Mouse (Mus musculus) hindbrain, embryonic 16.5 days (tissue): ENCODE results near the gene Ass1. TPM values are rescaled to one million over a fixed set of nuclear protein-coding genes. Genes with fewer than 3 reads are reported as not detected.

Experiments used
- ATAC-seq: fragments of 200-750 bp; cut with Nextera tagmentation; 2 replicates; pipeline ENCODE4 v1.8.0; 2017; ENCODE audit warnings: moderate TSS enrichment, moderate library complexity
- H3K27ac ChIP-seq: fragments of 300-500 bp; sonication (generic); 2 replicates; pipeline ENCODE4 v1.5.1; 2014; ENCODE audit warnings: low read depth, mild to moderate bottlenecking, control low read depth, low read length, moderate library complexity
- H3K27me3 ChIP-seq: fragments of 300-500 bp; sonication (generic); replicated peaks from 2 replicates; pipeline ENCODE4 v1.6.1; 2014; ENCODE audit warnings: low read length; ENCODE audit not compliant: control insufficient read depth, insufficient read depth
- H3K36me3 ChIP-seq: fragments of 300-500 bp; sonication (generic); 2 replicates; pipeline ENCODE4 v1.6.1; 2014; ENCODE audit warnings: mild to moderate bottlenecking, low read length, moderate library complexity, mixed read lengths; ENCODE audit not compliant: control insufficient read depth, insufficient read depth
- H3K4me1 ChIP-seq: fragments of 300-500 bp; sonication (generic); 2 replicates; pipeline ENCODE4 v1.6.1; 2014; ENCODE audit warnings: low read depth, low read length; ENCODE audit not compliant: control insufficient read depth, insufficient read depth
- H3K4me2 ChIP-seq: fragments of 300-500 bp; sonication (generic); 2 replicates; pipeline ENCODE4 v1.6.1; 2014; ENCODE audit warnings: mild to moderate bottlenecking, low read length, control low read depth, moderate library complexity
- H3K4me3 ChIP-seq: fragments of 300-500 bp; sonication (generic); 2 replicates; pipeline ENCODE4 v1.5.1; 2014; ENCODE audit warnings: mild to moderate bottlenecking, low read length, control low read depth, moderate library complexity
- H3K9ac ChIP-seq: fragments of 300-500 bp; sonication (generic); 2 replicates; pipeline ENCODE4 v1.6.1; 2014; ENCODE audit warnings: low read depth, mild to moderate bottlenecking, control low read depth, low read length, moderate library complexity
- H3K9me3 ChIP-seq: fragments of 300-500 bp; sonication (generic); 2 replicates; pipeline ENCODE4 v1.6.1; 2014; ENCODE audit warnings: mild to moderate bottlenecking, low read length, moderate library complexity; ENCODE audit not compliant: control insufficient read depth
- WGBS: fragments of 180-500 bp; shearing (Covaris S2); extraction: QIAGEN DNeasy Blood & Tissue Kit; methylation state at CpG from one replicate; pipeline ENCODE4 v1.1.7; 2014; 5-methylcytosine and 5-hydroxymethylcytosine counted together
- polyA plus RNA-seq: library from polyadenylated mRNA; unstranded; fragments of >200 nt; fragmentation: Nextera tagmentation; extraction: Ambion mirVana; gene quantifications from 2 replicates; pipeline ENCODE4 v1.2.1, GENCODE M21; 2015

Gene Ass1
- 13.0 and 16.1 TPM in 2 replicates for polyA plus RNA-seq

DNA sequence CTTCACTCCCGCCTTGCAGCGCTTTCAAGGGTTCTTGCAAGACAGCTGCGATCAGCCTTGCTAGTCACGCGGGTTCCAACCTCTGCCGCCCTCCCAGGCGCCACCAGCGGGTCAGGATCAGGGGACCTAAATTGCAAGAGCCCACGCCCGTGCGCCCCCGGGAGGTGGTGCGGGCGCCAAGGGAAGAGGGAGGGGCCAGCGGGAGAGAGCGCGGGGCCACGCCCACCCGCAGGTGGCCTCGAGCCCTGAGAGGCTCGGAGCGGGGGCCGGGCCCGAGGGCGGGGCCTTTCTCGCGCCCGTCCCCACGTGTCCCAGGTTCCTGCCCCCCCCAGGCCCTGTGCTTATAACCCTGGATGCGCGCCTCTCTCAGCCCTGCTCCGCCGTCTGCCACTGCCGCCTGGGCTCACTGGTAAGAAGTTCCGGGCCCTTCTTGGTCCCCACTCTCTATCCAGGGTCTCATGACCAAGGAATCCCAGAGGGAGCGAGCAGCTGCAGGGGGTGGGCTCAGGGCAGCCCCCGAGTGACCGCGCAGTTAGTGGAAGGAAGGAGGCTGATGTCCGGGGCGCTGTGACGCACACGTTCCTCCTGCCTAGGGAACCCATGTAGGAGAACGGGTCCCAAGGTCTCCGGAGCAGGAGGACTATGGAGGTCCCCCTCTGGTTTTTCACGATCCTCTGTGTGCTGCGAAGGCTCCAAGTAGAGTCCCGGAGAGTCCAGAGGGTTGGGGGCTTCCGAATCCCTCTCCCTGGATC, at the start of gene Ass1:
Gene Ass1, plus strand, starts transcription at position 277 of the 752 bp plus-strand sequence.
- peaks cover 11% of the 10 kb centered on the region for H3K4me1 ChIP-seq
- H3K27ac ChIP-seq, result no peak within 1 kb of the TSS
- peak; percentile 68 for ATAC-seq
- peak within 1 kb of the TSS; percentile 63 for H3K9ac ChIP-seq
- peak within 1 kb of the TSS; percentile 50 for H3K4me3 ChIP-seq
- no peaks in the 10 kb centered on the region for H3K9me3 ChIP-seq
- peaks cover 27% of the 10 kb centered on the region for H3K27me3 ChIP-seq
- WGBS, result under 1% methylated on average over 40 of the region's 49 CpGs
- peak within 1 kb of the TSS; percentile 97 for H3K4me2 ChIP-seq
- no peaks in the 10 kb centered on the region for H3K36me3 ChIP-seq

DNA sequence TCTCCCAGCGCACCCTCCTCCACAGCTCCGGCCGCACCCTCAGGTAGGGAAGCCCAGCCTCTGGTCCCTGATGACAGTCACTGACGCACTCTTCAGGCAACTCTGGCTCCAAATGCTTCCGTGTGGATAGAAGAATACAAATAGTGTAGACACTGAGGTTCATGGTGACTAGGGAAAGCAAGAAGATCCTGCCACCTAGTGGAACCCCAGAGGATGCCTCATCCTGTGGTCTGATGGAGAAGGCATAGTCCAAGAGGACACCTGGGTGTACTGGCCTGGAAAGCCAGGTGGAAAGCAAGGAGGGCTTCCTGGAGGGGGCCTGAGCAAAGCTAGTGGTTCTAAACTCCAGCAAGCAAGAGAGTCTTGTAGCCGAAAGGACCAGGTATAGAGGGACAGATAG, 49.1 kb upstream of the Ass1 start:
- Histone ChIP-seq H3K9ac (no peak overlapping the region), H3K9me3 (no peaks in the 10 kb centered on the region), H3K27ac (no peak overlapping the region), H3K36me3 (no peaks in the 10 kb centered on the region), H3K4me2 (no peak overlapping the region), H3K4me1 (no peaks in the 10 kb centered on the region; the same call in 1 of the 2 replicates), H3K27me3 (no peaks in the 10 kb centered on the region; the same call in 1 of the 2 replicates), H3K4me3 (no peak overlapping the region)
- 89% methylated on average over 6 of the region's 6 CpGs for WGBS
- ATAC-seq, result no peak

DNA sequence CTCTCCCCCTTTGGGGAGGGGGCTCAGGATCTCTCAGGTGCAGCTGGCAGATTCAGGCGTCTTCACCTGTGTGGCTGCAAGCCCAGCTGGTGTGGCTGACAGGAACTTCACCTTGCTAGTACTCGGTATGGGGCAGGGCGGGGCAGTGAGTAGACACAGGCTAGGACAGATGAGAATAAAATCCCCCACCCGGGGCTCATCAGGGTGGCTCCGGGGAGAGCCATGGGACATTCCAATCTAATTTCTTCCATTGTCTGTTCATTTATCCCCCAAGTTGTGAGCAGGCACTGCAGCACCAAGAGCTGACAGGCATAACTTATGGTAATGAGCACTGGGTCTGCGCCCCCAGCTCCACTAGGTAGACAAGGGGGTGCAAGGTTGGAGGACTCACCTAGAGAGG, 47.4 kb upstream of the Ass1 start:
- no peak overlapping the region for H3K27ac ChIP-seq
- no peak overlapping the region for H3K4me2 ChIP-seq
- ATAC-seq, result no peak
- WGBS, result 80% methylated on average over 6 of the region's 6 CpGs
- H3K9ac ChIP-seq, result no peak overlapping the region
- no peaks in the 10 kb centered on the region; the same call in 1 of the 2 replicates for H3K4me1 ChIP-seq
- no peaks in the 10 kb centered on the region; the same call in 1 of the 2 replicates for H3K27me3 ChIP-seq
- no peak overlapping the region for H3K4me3 ChIP-seq
- H3K9me3 ChIP-seq, result no peaks in the 10 kb centered on the region
- no peaks in the 10 kb centered on the region for H3K36me3 ChIP-seq

DNA sequence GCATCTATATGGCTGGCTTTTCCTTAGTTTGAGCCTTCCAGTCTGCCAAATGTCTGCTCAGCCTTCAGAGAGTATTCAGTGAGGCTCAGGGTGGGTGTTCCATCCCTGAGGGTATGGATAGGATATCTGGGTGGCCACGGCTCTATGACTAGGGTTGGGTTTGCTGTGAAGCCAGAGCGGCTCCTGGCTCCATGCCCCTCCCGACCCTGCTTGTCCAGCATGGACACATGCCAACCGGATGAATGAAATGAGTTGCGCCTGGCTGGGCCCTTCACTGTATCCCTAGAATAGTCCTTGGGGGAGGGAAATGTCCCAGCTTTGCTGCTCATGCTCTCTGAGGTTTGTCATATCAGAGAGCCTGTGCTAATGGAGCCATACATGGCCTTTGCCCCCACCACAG, 38.5 kb upstream of the Ass1 start:
- Histone ChIP-seq H3K9me3 (no peaks in the 10 kb centered on the region), H3K4me1 (peaks cover 2% of the 10 kb centered on the region; the same call in 1 of the 2 replicates), H3K36me3 (no peaks in the 10 kb centered on the region), H3K4me3 (no peak overlapping the region), H3K27ac (no peak overlapping the region), H3K4me2 (no peak overlapping the region), H3K9ac (no peak overlapping the region), H3K27me3 (no peaks in the 10 kb centered on the region)
- WGBS, result 61% methylated on average over 5 of the region's 5 CpGs
- ATAC-seq, result 0 out of 2 replicates have a peak, but pooled peaks have one; percentile 48

DNA sequence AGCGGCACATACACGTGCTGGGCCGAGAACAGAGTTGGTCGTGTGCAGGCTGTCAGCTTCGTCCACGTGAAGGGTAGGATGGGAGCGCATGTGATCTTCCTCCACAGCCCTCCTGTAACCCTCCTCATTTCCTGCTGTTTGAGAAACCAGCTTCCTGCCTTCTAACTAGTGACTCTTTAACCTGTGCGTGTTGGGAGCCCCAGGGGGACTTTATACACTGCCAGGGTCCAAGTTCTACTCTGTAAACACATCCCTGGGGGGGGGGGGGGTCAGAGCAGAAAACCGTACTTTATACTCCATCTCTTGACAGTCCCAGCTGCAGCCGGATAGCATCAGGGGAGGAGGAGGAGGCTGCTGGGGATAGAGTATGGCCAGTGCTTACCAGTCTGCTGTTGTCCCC, 35.3 kb upstream of the Ass1 start:
- ATAC-seq, result no peak
- 74% methylated on average over 10 of the region's 10 CpGs for WGBS
- no peaks in the 10 kb centered on the region for H3K9me3 ChIP-seq
- no peak overlapping the region for H3K9ac ChIP-seq
- no peak overlapping the region for H3K27ac ChIP-seq
- H3K36me3 ChIP-seq, result no peaks in the 10 kb centered on the region
- H3K4me3 ChIP-seq, result no peak overlapping the region
- peaks cover 2% of the 10 kb centered on the region; the same call in 1 of the 2 replicates for H3K4me1 ChIP-seq
- H3K4me2 ChIP-seq, result no peak overlapping the region
- H3K27me3 ChIP-seq, result no peaks in the 10 kb centered on the region

DNA sequence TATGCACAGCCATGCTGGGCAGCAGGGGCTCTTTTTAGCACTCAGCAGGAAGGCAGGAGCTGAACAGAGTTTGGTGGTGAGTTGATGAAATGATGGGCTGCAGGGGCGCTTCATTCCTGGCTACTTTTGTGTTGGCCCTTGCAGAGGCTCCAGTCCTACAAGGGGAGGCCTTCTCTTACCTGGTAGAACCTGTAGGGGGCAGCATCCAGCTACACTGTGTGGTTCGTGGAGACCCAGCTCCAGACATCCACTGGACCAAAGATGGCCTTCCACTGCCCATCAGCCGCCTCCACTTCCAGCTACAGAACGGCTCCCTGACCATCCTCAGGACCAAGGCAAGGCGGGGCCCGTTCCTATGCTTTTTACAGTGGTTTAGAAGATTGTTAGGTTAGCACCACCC, 34.4 kb upstream of the Ass1 start:
- H3K4me1 ChIP-seq, result peaks cover 2% of the 10 kb centered on the region; the same call in 1 of the 2 replicates
- H3K9ac ChIP-seq, result no peak overlapping the region
- H3K36me3 ChIP-seq, result no peaks in the 10 kb centered on the region
- no peak overlapping the region for H3K27ac ChIP-seq
- H3K4me2 ChIP-seq, result no peak overlapping the region
- H3K4me3 ChIP-seq, result no peak overlapping the region
- WGBS, result 41% methylated on average over 6 of the region's 6 CpGs
- no peak for ATAC-seq
- no peaks in the 10 kb centered on the region for H3K9me3 ChIP-seq
- no peaks in the 10 kb centered on the region for H3K27me3 ChIP-seq

DNA sequence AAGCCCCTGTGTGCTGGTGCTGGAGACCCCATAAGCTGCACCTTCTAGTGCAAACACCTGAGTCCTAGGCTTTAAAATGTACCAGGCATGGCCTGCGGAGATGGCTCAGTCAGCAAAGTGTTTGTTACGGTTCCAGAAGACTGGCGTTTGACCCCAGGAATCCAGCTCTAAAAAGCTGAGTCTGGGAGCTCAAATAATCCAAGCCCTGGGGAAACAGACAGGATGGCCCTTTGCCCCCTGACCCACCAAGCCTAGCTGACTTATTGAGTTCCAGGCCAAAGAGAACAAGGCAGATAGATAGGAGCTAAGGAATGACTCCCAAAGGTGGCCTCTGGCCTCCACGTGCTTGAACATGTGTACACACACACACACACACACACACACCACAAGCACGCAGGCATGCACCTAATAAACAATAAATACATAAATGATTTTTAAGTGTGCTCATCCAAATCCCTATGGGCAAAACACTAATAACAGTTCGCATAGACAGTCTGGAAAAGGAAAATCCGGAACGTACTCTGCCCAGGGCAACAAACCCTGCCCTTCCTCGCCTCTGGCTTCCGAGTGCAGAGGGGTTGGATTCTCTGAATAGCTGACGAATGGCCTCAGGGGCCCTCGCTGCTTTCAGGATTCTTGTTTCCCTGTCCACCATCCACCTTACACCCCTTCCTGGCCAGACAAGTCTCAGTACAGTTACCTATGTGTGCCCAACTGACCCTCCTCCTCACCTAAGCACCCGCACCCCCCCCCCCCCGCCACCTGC, 32.3 kb upstream of the Ass1 start:
- H3K4me1 ChIP-seq, result peaks cover 6% of the 10 kb centered on the region; the same call in 1 of the 2 replicates
- no peak overlapping the region for H3K27ac ChIP-seq
- H3K4me2 ChIP-seq, result no peak overlapping the region
- H3K9ac ChIP-seq, result no peak overlapping the region
- H3K9me3 ChIP-seq, result no peaks in the 10 kb centered on the region
- no peak overlapping the region for H3K4me3 ChIP-seq
- no peaks in the 10 kb centered on the region for H3K36me3 ChIP-seq
- no peaks in the 10 kb centered on the region for H3K27me3 ChIP-seq
- no peak for ATAC-seq
- WGBS, result 70% methylated on average over 14 of the region's 14 CpGs

DNA sequence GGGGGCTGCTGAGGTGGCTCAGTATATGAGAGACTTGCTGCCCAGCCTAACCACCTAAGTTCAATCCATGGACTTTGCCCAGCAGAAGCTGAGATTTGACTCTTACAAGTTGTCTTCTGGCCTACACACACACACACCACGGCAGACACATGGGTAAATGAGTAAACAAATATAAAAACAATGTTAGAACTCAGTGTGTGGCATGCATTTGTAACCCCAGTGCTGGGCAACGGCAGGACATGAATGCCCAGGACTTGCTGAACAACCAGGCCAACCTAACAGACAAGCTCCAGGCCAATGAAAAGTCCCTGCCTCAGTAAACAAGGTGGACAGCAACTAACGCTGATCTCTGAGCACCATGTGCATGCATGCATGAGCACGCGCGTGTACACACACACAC, 30.4 kb upstream of the Ass1 start:
- Histone ChIP-seq H3K9ac (no peak overlapping the region), H3K4me1 (peaks cover 8% of the 10 kb centered on the region; the same call in 1 of the 2 replicates), H3K36me3 (no peaks in the 10 kb centered on the region), H3K4me2 (no peak overlapping the region), H3K9me3 (no peaks in the 10 kb centered on the region), H3K27ac (no peak overlapping the region), H3K27me3 (no peaks in the 10 kb centered on the region), H3K4me3 (no peak overlapping the region)
- no peak for ATAC-seq
- 81% methylated on average over 6 of the region's 6 CpGs for whole genome bisulfite sequencing

DNA sequence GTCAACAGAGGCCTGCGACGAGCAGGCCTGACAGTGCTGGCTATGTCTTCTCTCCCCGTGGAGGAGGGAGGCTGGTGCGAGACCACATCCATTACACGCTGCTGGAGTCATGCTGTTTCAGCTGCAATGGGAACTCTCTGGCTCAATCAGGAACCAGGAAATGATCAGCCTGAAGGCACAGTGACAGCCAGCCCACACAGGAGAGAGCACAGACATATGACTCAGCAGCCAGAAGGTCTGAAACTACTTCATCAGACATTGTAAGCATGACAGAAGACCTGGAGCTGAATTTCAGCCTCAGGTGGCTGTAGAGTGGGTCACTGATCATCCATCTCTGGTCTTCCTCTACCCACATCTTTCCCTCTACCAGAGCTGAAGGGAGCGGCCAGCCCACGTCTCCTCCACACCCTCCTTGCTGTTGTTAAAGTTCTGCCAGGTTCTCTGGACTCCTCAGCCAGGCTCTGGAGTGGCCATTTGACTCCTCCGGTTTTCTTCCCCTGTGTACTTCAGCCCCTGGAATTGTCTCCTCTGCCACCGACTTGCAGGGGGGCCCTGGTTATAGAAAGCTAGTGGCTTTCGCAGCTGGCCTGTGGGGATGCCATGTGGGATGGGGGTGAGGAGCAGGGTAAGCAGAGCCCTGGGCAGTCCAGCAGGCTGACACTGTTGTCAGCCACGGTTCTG, 27.4 kb upstream of the Ass1 start:
- Histone ChIP-seq H3K36me3 (no peaks in the 10 kb centered on the region), H3K4me2 (no peak overlapping the region), H3K9me3 (no peaks in the 10 kb centered on the region), H3K4me3 (no peak overlapping the region), H3K4me1 (peaks cover 8% of the 10 kb centered on the region; the same call in 1 of the 2 replicates), H3K9ac (no peak overlapping the region), H3K27ac (no peak overlapping the region), H3K27me3 (no peaks in the 10 kb centered on the region)
- 51% methylated on average over 11 of the region's 11 CpGs for WGBS
- peak; percentile 73 for ATAC-seq
